Mouse (Mus musculus): ENCODE measurements at regions not wholly inside any gene's neighbourhood (a gene's known extent, or its start where the extent isn't known, plus 50 kb on each side); places are given as distances from the start of the nearest gene placed in this dataset.

- no peak for DNase-seq (ENCODE audit: low spot score)
Measured at GRCm38 (mm10) chr13:39774554-39774953, 586.7 kb downstream of the Ofcc1 start.

GRCm38 (mm10) chr13:39774111-39774510, 587.1 kb downstream of the Ofcc1 start:
- DNase-seq (ENCODE audit: low spot score), result no peak

- DNase-seq (ENCODE audit: low spot score), result no peak
Measured at GRCm38 (mm10) chr13:39769228-39769627, 592.0 kb downstream of the Ofcc1 start.

- no peak for DNase-seq (ENCODE audit: low spot score)
Measured at GRCm38 (mm10) chr13:39766897-39767296, 594.4 kb downstream of the Ofcc1 start.

Data from testis, postnatal 10 days (tissue).